Mouse (Mus musculus) cerebellum, adult 2 months (tissue): ENCODE results near the gene B3galnt2.

ENCODE experiments used
- CTCF ChIP-seq: fragments of 200-500 bp; IDR thresholded peaks from 2 replicates; pipeline ENCODE4 v1.5.1; 2011; ENCODE audit warnings: low read depth, mild to moderate bottlenecking, control low read depth, low read length, moderate library complexity, borderline replicate concordance; ENCODE audit not compliant: insufficient read depth
- POLR2A ChIP-seq: fragments of 200-500 bp; IDR thresholded peaks from 2 replicates; pipeline ENCODE4 v1.6.1; 2011; ENCODE audit warnings: low read length, control low read depth, borderline replicate concordance; ENCODE audit not compliant: insufficient read depth

DNA sequence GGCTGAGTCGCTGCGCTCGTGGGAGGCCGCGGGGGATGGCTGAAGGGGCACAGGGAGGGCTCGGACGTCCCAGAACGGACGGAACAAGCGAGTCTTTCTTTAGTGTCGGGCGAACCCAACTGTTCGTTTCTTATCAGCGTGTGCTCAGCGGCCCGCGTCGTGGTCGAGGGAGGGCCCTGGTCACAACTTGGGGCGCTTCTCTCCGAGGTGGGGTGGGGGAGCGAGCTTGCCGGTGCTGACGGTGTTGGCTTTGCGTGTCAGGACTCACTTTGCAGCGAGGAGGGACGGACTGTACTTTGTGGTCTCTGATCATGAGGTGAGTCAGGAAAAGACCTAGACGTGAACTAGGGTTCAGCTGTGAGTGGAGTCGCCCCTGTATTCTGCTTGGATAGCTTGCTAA is 662 bp downstream of the B3galnt2 start:
- TF ChIP-seq POLR2A (no peak), CTCF (no peak)
